Mouse (Mus musculus) right cerebral cortex, postnatal 4 days (tissue): ENCODE results near the gene Vmn1r34.
"Not testable (repeated sequence)": the region's sequence is repeated elsewhere in the genome, so short reads cannot be mapped to it uniquely, and the experiment has no call there.

Experiments
- DNase-seq: peaks from one replicate; pipeline ENCODE4 v3.0.0-alpha.2; 2022

The Vmn1r34 gene

DNA sequence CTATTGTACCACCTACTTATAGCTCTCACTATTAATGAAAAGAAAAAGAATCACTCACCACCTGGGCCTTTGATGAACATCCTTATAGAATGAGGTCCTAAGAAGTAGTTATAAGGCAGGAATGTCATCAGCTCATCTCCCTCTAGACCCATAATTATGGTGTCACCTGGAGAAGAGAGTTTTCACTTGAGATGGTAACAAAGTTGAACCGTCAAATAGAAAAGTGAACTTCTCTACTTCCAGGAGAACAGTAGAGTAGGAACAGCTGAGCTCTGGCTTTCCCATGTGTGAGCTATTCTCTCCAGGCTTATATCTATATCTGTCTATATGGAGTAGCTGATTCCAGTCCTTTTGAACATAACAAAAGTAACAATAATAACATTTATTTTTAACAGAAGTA is at the start of gene Vmn1r34:
TSS of gene Vmn1r34 (minus strand) at position 101 of the 400 bp plus-strand sequence.
- no peak for DNase-seq

- no peak for DNase-seq
Measured at GRCm38 (mm10) chr6:66685806-66686205, 42.1 kb upstream of the Vmn1r34 start, which contains the start of gene Vmn1r35. TSS of gene Vmn1r35 (minus strand) at chr6:66685906.

- not testable (repeated sequence) for DNase-seq
Measured at GRCm38 (mm10) chr6:66618182-66618581, 25.5 kb downstream of the Vmn1r34 start, which contains the start of gene Vmn1r33. TSS of gene Vmn1r33 (minus strand) at chr6:66618282.

DNA sequence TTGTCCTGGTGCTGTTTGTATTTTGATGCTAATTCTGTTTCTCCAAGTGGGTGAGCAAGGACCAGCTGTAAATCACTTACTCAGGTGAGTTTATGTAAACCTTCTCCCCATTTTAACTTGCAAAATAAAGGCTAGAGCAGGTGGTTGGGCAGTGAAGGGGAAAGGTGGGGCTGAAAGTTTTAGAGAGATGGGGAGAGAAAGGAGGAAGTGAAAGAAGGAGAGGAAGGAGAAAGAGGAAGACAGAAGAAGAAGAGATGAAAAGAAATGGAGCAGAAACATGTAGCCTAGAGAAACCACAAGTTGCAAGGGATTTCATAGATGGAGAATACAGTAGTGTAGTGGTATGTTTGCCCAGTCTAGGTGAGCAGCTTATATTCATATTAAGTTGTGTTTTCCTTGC is 47.9 kb downstream of the Vmn1r34 start:
- no peak for DNase-seq
